Mouse (Mus musculus) intestine, postnatal 0 days (tissue): ENCODE results near the gene Ptpn11. TPM values are rescaled to one million over a fixed set of nuclear protein-coding genes. Genes with fewer than 3 reads are reported as not detected.

ENCODE experiments used
- ATAC-seq: fragments of 200-750 bp; cut with Nextera tagmentation; 2 replicates; pipeline ENCODE4 v1.8.0; 2017; ENCODE audit warnings: mild to moderate bottlenecking, moderate TSS enrichment, moderate library complexity
- H3K27ac ChIP-seq: fragments of 300-500 bp; sonication (generic); 2 replicates; pipeline ENCODE4 v1.5.1; 2014; ENCODE audit warnings: mild to moderate bottlenecking, low read depth, low read length, moderate library complexity
- H3K27me3 ChIP-seq: fragments of 300-500 bp; sonication (generic); replicated peaks from 2 replicates; pipeline ENCODE4 v1.6.1; 2014; ENCODE audit warnings: low read length, mixed read lengths; ENCODE audit not compliant: control insufficient read depth, insufficient read depth
- H3K36me3 ChIP-seq: fragments of 300-500 bp; sonication (generic); 2 replicates; pipeline ENCODE4 v1.6.1; 2014; ENCODE audit warnings: mild to moderate bottlenecking, moderate library complexity; ENCODE audit not compliant: control insufficient read depth, insufficient read depth
- H3K4me1 ChIP-seq: fragments of 300-500 bp; sonication (generic); replicated peaks from 2 replicates; pipeline ENCODE4 v1.6.1; 2014; ENCODE audit warnings: antibody characterized with exemption, low read length, mixed read lengths; ENCODE audit not compliant: control insufficient read depth, insufficient read depth
- H3K4me2 ChIP-seq: fragments of 300-500 bp; sonication (generic); replicated peaks from 2 replicates; pipeline ENCODE4 v1.6.1; 2014; ENCODE audit warnings: low read depth, mild to moderate bottlenecking, moderate library complexity
- H3K4me3 ChIP-seq: fragments of 300-500 bp; sonication (generic); 2 replicates; pipeline ENCODE4 v1.5.1; 2014; ENCODE audit warnings: low read depth, low read length
- H3K9ac ChIP-seq: fragments of 300-500 bp; sonication (generic); 2 replicates; pipeline ENCODE4 v1.6.1; 2014; ENCODE audit warnings: mild to moderate bottlenecking, low read depth, low read length
- H3K9me3 ChIP-seq: fragments of 300-500 bp; sonication (generic); 2 replicates; pipeline ENCODE4 v1.6.1; 2016; ENCODE audit warnings: mixed run types; ENCODE audit not compliant: control insufficient read depth
- CTCF ChIP-seq: sonication (generic); IDR thresholded peaks from 2 replicates; pipeline ENCODE4 v1.5.1; 2016; ENCODE audit warnings: low read depth, mild to moderate bottlenecking, control low read depth, antibody characterized with exemption, moderate library complexity
- whole genome bisulfite sequencing: fragments of 180-500 bp; shearing (Covaris S2); extraction: QIAGEN DNeasy Blood & Tissue Kit; methylation state at CpG from one replicate; pipeline ENCODE4 v1.1.7; 2014; 5-methylcytosine and 5-hydroxymethylcytosine counted together
- polyA plus RNA-seq: library from polyadenylated mRNA; unstranded; fragments of >200 nt; fragmentation: Nextera tagmentation; extraction: Ambion mirVana; gene quantifications from 2 replicates; pipeline ENCODE4 v1.2.1, GENCODE M21; 2015

The Ptpn11 gene
- polyA plus RNA-seq, 1 experiment from 2014 or later: 14.0 TPM

DNA sequence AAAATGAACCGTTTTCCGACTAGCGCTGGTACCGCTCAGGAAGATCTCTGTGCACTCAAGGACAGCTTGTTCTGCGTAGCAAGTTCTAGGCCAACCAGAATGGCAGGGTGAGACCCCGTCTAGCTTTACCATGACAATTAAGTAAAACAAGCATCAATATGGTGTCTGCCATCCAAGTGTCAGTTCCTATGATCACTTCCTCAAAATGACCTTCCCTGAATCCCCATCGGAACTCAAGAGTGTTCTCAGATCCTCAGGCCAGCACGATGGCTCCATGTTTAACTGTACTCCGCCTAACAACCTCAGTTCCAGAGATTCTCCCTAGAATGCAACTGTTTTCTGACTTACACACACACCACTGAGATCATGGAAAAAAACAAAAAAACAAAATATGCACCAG, 2.9 kb downstream of the Ptpn11 start:
- no peak overlapping the region for H3K4me3 ChIP-seq
- H3K9ac ChIP-seq: no peak overlapping the region
- no peaks in the 10 kb centered on the region for H3K27me3 ChIP-seq
- TF ChIP-seq CTCF: no peak
- no peak for ATAC-seq
- no peak overlapping the region for H3K4me2 ChIP-seq
- 89% methylated on average over 9 of the region's 9 CpGs for WGBS
- no peaks in the 10 kb centered on the region for H3K36me3 ChIP-seq
- no peak overlapping the region for H3K27ac ChIP-seq
- peaks cover 11% of the 10 kb centered on the region for H3K4me1 ChIP-seq
- H3K9me3 ChIP-seq: no peaks in the 10 kb centered on the region

DNA sequence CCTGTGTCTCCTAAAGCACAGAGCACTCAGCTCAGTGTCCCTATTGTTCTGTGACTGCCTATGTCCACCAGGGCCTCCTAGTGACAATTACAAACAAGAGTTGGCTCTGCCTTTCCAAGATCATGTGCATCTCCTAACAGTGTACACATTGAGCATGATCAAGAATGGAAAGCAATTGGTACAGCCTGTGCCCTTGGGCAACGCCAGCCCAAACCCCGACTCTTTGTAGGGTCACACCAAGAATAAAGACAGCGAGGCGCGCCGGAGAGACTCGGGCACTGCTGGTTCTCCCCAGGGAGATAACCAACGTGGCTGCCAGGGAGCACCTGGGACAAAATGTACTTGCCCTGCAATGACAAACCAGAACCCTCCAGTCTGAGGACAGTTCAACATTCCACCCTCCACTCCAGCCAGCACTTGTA, 3.6 kb downstream of the Ptpn11 start:
- no peaks in the 10 kb centered on the region for H3K36me3 ChIP-seq
- H3K9me3 ChIP-seq: no peaks in the 10 kb centered on the region
- TF ChIP-seq CTCF: no peak; the same call in 1 of the 2 replicates
- H3K27ac ChIP-seq: no peak overlapping the region
- WGBS: 89% methylated on average over 8 of the region's 8 CpGs
- no peak for ATAC-seq
- peaks cover 11% of the 10 kb centered on the region for H3K4me1 ChIP-seq
- no peak overlapping the region for H3K4me2 ChIP-seq
- no peak overlapping the region for H3K9ac ChIP-seq
- H3K27me3 ChIP-seq: no peaks in the 10 kb centered on the region
- H3K4me3 ChIP-seq: no peak overlapping the region

DNA sequence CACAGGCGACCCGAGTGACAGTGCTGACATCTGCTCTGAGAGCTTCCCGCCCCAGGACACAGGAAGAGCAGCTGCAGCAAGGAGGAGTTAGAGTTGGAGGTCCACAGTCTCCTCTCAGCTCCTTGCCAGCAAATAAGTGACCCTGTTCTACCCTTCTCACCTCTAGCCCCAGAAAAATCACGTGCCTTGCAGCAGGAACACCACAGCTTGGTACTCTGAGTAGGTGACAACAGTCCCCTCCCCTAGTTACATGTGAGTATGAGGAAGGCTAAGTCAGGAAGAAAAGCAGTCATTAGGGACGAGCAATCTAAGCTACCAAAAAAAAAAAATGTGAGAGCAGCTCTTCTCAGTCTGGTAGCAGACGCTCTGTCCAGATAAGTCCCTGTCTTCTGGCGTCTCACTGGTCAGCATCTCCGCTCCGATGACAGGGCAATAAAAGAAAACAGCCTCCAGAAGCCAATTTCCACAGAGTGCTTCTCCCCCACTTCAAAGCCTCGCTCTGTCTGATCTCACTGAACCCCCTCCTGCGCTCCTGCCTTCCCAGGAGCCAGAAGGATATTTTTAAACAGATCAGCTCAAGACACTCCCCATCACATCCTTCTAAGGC, 6.1 kb downstream of the Ptpn11 start:
- 25% methylated on average over 11 of the region's 11 CpGs for WGBS
- no peaks in the 10 kb centered on the region for H3K27me3 ChIP-seq
- H3K9ac ChIP-seq: 0 out of 2 replicates have a peak overlapping the region, but pooled peaks have one; percentile 17
- no peaks in the 10 kb centered on the region for H3K36me3 ChIP-seq
- ATAC-seq: no peak
- no peak overlapping the region for H3K27ac ChIP-seq
- H3K9me3 ChIP-seq: no peaks in the 10 kb centered on the region
- H3K4me3 ChIP-seq: no peak overlapping the region
- peaks cover 7% of the 10 kb centered on the region for H3K4me1 ChIP-seq
- peak overlapping the region; percentile 24; the same call in 1 of the 2 replicates for H3K4me2 ChIP-seq
- TF ChIP-seq CTCF: no peak

DNA sequence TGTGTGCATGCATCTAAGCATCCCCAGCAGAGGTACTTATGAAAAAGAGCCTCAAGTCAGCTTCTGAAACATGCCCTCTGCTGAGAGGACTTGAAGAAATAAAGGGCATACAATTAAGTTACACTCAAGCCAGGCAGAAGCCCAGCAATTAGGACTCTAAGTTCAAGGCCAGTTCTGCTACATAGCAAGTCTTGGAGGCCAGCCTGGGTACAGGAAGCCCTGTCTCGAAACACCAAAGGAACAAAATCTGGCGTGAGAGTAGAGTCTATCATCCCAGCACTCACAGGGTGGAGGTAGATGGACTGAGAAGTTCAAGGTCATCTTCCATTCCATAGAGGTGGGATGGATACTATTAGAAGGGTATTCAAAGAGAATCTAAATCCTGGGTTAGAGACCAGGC, 6.8 kb downstream of the Ptpn11 start:
- no peak overlapping the region for H3K27ac ChIP-seq
- no peaks in the 10 kb centered on the region for H3K36me3 ChIP-seq
- H3K4me2 ChIP-seq: no peak overlapping the region; the same call in 1 of the 2 replicates
- H3K4me3 ChIP-seq: no peak overlapping the region
- TF ChIP-seq CTCF: no peak
- H3K4me1 ChIP-seq: peaks cover 7% of the 10 kb centered on the region
- H3K27me3 ChIP-seq: no peaks in the 10 kb centered on the region
- 59% methylated on average over 2 of the region's 2 CpGs for WGBS
- no peak overlapping the region for H3K9ac ChIP-seq
- no peaks in the 10 kb centered on the region for H3K9me3 ChIP-seq
- ATAC-seq: no peak

DNA sequence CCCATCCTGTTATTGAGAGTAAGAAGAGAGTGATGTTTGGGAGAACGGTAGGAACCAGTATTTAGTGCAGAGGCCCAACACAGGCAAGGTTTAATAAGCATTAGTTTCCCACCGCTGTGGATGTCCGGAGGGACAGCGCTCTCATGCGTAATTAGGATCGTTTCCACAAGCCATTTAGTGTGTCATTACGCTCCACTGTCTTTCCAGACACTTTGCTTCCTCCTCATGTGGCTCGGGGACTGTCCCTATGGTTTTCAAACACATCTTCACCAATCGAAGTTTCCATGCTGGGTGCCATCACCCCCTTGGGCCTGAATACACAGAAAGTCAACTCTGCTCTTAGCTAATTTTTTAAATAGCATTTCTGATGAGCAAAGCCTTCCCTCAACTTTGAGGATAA, 7.9 kb downstream of the Ptpn11 start:
- Histone ChIP-seq H3K4me2 (no peak overlapping the region), H3K9ac (no peak overlapping the region), H3K4me1 (peaks cover 7% of the 10 kb centered on the region), H3K4me3 (no peak overlapping the region), H3K27me3 (no peaks in the 10 kb centered on the region), H3K27ac (no peak overlapping the region), H3K36me3 (no peaks in the 10 kb centered on the region), H3K9me3 (no peaks in the 10 kb centered on the region)
- ATAC-seq: no peak
- TF ChIP-seq CTCF: no peak
- WGBS: 77% methylated on average over 9 of the region's 9 CpGs

DNA sequence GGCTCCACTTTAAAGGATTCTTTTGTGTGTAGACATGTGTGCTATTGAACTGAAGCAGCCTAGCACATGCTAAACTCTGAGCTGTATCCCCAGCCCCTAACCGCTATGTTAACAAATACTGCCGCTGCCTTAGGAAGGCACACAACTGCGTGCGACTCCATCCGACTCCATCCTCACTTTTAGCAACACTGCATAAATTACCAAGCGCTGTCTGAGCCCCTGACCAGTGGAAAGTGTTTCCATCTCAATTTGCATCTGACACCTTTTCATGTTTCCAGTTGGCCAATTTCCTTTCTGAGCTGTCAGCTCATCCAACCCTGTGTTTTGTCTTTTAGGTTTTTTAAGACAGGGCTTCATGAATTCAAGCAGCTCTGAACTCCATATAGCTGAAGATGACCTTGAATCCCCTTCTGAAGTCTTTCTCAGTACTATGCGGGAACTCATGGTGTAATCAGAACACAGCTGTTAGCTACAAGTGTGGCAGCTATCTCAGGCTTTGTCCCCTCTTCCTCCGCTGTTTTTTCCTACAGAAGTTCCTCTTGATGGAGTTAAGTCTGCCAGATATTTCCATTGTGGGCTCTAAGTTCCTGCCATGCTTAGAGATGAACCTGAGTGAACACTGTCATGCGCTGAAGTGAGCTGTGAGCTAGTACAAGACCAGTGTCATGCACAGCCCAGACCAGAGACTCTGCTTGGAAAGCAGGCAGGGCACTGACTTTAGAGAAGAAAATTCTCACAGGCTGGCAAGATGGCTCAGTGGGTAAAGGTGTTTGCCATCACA, 11.9 kb downstream of the Ptpn11 start:
- Histone ChIP-seq H3K27me3 (no peaks in the 10 kb centered on the region), H3K4me2 (no peak overlapping the region), H3K36me3 (no peaks in the 10 kb centered on the region), H3K4me3 (no peak overlapping the region), H3K27ac (no peak overlapping the region), H3K9ac (no peak overlapping the region), H3K4me1 (no peaks in the 10 kb centered on the region; the same call in 1 of the 2 replicates), H3K9me3 (no peaks in the 10 kb centered on the region)
- ATAC-seq: no peak
- no peak for TF ChIP-seq CTCF
- 80% methylated on average over 9 of the region's 9 CpGs for WGBS
